Mouse (Mus musculus): ENCODE measurements at regions not wholly inside any gene's neighbourhood (a gene's known extent, or its start where the extent isn't known, plus 50 kb on each side); places are given as distances from the start of the nearest gene placed in this dataset.

DNA sequence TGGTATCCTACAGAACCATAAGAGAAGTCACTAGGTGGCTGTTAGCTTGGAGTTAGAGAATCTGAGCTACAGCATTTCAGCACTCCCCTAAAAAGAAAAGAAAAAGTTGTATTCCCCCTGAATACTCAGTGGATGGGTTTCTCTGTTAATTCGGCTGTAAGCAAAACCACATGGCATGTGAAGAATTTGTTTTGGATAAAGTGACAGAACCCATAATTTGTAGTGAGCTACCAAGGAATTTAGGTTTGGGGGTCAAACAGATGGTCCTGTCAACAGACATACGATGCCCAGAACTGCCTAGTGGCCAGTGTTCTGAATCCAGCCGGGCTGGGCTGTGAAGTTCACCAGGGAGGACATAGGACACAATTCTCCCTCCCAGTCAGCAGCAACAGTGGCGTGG lies 358.0 kb upstream of the Kazn start:
- H3K4me1 ChIP-seq (replicated peaks): no peaks in the 10 kb centered on the region
- ATAC-seq (replicated peaks; ENCODE audit: insufficient number of reproducible peaks, insufficient read depth, low FRiP score, low read depth): no peak
- H3K27me3 ChIP-seq: 0 out of 2 replicates have a peak, but pooled peaks cover 4% of the 10 kb centered on the region
- no peak overlapping the region for H3K9ac ChIP-seq
- no peaks in the 10 kb centered on the region for H3K9me3 ChIP-seq (replicated peaks)
- 50% methylated on average over 4 of the region's 4 CpGs for WGBS
- no peak overlapping the region for H3K27ac ChIP-seq
- H3K4me3 ChIP-seq: no peak overlapping the region
- H3K36me3 ChIP-seq: no peaks in the 10 kb centered on the region
- H3K4me2 ChIP-seq: no peak overlapping the region

DNA sequence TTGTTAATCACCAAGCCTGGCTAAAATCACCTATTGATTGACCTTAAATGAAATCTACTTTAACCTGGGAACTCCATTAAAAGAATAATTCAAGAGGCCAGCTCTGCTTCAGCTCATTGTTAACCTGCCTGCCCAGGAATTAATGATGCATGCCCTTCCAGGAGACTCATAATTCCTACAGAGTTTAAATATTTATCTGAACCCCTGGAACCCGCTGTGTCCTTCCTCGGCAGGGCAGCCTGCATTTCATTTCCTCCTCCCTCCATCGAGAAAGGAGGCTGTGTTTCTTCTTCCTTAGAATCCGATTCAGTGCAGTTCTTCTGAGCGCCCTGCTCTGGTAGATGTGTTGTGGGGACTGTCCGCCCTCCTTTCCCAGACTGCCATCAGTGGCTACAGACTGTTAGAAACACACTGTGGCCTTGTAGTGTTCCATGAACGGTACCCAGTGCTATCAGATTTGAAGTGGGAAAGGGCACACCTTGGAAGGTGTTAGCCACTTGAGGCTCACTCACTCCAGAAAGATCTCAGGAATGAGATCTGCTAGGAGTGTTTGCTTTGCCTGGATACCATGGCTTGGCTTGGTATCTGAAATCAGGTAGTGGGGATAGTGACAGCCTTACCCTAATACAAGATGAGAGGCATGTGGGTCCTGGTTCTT lies 350.0 kb upstream of the Kazn start:
- Histone ChIP-seq H3K9ac (no peak overlapping the region), H3K27ac (no peak overlapping the region), H3K27me3 (peaks cover 16% of the 10 kb centered on the region), H3K9me3 (replicated peaks) (no peaks in the 10 kb centered on the region), H3K4me3 (no peak overlapping the region), H3K4me1 (replicated peaks) (no peaks in the 10 kb centered on the region), H3K36me3 (no peaks in the 10 kb centered on the region), H3K4me2 (no peak overlapping the region)
- WGBS: 74% methylated on average over 7 of the region's 7 CpGs
- no peak for ATAC-seq (replicated peaks; ENCODE audit: insufficient number of reproducible peaks, insufficient read depth, low FRiP score, low read depth)

DNA sequence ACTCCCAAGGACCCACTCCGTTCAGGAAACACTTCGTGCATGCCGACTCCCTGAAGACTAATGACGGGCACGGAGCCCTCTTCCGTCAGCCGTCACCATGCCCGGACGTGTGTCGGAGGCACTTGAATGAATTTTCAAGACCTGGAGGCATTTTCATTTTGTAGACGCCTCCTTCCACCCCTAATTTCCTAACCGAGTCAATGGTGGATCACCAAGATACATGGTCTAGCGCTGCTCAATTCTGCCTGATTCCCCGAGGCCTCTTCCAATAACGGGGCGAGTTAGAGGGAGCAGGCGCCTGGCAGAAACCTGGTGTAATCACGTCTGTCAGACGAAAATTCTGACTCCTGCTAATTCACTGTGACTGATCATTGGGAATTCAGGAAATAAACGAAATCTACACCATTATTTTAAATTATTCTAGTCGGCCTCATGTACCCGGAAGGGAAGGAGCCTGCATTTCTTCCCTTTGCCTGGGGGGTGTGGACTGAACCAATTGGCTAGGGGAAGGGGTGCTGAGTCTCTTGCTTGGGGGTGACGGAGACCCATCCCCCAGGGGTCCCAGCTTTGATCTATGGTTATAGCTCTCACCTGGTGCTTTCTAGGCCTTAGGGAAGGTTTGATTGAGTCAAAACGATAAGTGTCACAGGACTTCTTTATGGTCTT lies 349.4 kb upstream of the Kazn start:
- no peak overlapping the region for H3K9ac ChIP-seq
- H3K36me3 ChIP-seq: no peaks in the 10 kb centered on the region
- H3K27me3 ChIP-seq: peaks cover 16% of the 10 kb centered on the region
- H3K4me1 ChIP-seq (replicated peaks): no peaks in the 10 kb centered on the region
- WGBS: 75% methylated on average over 24 of the region's 24 CpGs
- no peak overlapping the region for H3K27ac ChIP-seq
- no peak overlapping the region for H3K4me3 ChIP-seq
- no peaks in the 10 kb centered on the region for H3K9me3 ChIP-seq (replicated peaks)
- no peak for ATAC-seq (replicated peaks; ENCODE audit: insufficient number of reproducible peaks, insufficient read depth, low FRiP score, low read depth)
- no peak overlapping the region for H3K4me2 ChIP-seq

DNA sequence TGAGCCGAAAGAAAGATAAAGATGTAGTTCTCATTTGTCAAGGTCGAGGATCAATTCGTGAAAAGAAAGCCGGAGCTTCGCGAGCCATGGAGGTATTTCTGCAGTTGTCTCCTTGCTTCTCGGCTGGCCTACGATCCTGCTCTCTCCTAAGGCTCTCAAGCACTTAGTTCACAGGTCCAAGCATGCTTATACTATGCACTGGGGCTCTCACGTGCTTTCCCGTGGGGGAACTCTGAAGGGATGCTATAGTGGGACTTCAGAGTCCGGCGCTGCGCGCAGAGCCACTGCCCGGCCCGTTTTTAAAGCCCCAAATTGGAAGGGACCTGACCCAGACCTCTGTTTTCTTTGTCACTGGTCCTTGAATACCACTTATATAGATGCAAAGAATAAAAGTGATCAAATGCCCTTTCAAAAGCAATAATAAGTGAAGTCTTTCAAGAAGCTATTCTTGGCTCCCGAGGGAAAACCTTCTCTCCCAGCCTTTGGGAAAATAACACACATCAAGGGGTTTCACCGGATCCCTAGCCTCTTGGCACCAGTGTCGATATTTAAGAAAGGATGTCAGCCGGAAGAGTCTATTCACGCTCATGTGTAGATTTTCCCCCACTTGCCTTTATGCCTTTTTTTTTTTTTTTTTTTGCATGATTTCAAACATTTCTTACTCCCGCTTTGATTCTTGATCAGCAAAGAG lies 348.3 kb upstream of the Kazn start:
- Histone ChIP-seq H3K9ac (no peak overlapping the region), H3K4me3 (no peak overlapping the region), H3K4me2 (no peak overlapping the region), H3K9me3 (replicated peaks) (no peaks in the 10 kb centered on the region), H3K36me3 (no peaks in the 10 kb centered on the region), H3K4me1 (replicated peaks) (no peaks in the 10 kb centered on the region), H3K27ac (no peak overlapping the region), H3K27me3 (peaks cover 15% of the 10 kb centered on the region)
- 80% methylated on average over 22 of the region's 22 CpGs for WGBS
- ATAC-seq (replicated peaks; ENCODE audit: insufficient number of reproducible peaks, insufficient read depth, low FRiP score, low read depth): no peak

DNA sequence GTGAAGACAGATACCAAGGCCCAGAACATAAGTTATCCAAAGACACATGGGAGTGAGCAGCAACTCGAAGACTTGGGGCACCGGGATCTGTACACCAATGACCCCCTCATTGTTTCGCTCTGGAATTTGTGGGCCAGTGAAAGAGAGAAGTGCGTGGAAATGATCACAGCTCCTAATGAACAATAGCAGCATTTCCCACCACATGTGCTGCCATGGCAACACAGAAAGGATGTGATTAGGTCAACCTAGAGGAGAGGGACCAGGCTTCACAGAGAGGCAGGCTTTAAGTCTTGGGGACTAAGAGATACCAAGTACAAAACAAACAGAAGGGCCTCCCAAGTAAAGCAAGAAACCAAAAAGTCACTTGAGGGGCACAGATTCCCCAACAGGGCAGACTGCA lies 339.3 kb upstream of the Kazn start:
- Histone ChIP-seq H3K4me3 (no peak overlapping the region), H3K9me3 (replicated peaks) (no peaks in the 10 kb centered on the region), H3K9ac (no peak overlapping the region), H3K36me3 (no peaks in the 10 kb centered on the region), H3K4me1 (replicated peaks) (no peaks in the 10 kb centered on the region), H3K27ac (no peak overlapping the region), H3K4me2 (no peak overlapping the region), H3K27me3 (no peaks in the 10 kb centered on the region)
- WGBS: 78% methylated on average over 4 of the region's 4 CpGs
- ATAC-seq (replicated peaks; ENCODE audit: insufficient number of reproducible peaks, insufficient read depth, low FRiP score, low read depth): no peak

DNA sequence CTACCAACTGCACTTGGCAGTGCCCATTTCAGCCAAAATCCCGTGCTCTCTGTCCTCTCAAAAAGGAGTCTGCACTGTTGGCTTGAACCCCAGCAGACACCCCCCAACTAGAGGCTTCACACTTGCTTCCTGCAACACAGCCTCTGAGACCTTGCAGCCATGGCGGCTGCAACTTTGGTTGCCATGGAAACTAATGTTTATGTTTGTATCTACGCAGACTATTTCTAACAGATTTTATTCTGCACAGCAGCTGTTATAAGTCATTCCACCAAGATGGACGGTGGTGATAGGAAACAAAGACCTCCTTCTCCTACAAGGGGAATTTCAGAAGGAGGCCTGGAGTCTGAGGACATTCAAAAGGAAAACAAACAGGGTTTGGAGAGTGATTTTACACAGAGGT lies 338.3 kb upstream of the Kazn start:
- H3K4me2 ChIP-seq: no peak overlapping the region
- no peak overlapping the region for H3K9ac ChIP-seq
- no peaks in the 10 kb centered on the region for H3K36me3 ChIP-seq
- no peaks in the 10 kb centered on the region for H3K27me3 ChIP-seq
- no peaks in the 10 kb centered on the region for H3K4me1 ChIP-seq (replicated peaks)
- no peak overlapping the region for H3K27ac ChIP-seq
- 40% methylated on average over 4 of the region's 4 CpGs for WGBS
- H3K4me3 ChIP-seq: no peak overlapping the region
- ATAC-seq (replicated peaks; ENCODE audit: insufficient number of reproducible peaks, insufficient read depth, low FRiP score, low read depth): no peak
- no peaks in the 10 kb centered on the region for H3K9me3 ChIP-seq (replicated peaks)

DNA sequence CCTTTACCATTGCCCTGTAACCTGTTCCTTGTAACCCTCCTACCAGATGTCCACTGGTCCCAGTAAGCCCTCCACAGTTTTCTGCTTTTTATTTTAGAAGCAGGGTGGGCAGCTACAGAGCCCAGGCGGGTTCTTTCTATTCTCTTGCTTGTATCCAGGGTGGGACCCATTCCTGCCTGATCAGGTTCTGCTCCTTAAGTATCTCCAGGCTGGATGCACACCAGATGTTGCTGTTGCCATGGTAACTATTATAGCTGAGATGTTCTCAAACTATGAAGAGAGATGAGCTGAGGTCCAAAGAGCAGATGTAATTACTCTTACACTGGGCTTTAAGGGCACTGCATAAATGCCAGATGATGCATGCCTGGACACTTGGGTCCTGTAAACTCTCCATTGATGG lies 335.3 kb upstream of the Kazn start:
- WGBS: 60% methylated on average over 1 of the region's 1 CpGs
- Histone ChIP-seq H3K9me3 (replicated peaks) (no peaks in the 10 kb centered on the region), H3K4me3 (no peak overlapping the region), H3K27me3 (no peaks in the 10 kb centered on the region), H3K9ac (no peak overlapping the region), H3K4me1 (replicated peaks) (no peaks in the 10 kb centered on the region), H3K27ac (no peak overlapping the region), H3K4me2 (no peak overlapping the region), H3K36me3 (no peaks in the 10 kb centered on the region)
- no peak for ATAC-seq (replicated peaks; ENCODE audit: insufficient number of reproducible peaks, insufficient read depth, low FRiP score, low read depth)

DNA sequence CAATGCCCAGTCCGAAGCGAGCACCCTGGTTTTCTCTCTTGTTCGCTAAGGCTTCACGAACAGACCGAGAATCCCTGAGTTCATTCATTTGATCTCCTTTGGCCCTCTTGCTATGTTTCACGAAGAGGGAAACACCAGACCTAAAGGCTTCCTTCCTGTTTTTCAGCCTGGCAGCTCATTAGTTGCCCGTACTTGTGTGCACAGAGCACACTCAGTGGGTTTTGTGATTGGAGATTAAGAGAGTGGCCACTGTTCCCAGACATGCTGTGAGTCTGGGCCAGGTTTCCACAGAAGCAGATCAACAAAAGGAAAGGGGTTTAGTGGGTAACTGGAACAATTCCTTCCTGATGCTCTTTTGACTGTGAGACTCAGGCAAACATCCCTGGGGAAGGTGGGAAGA lies 331.5 kb upstream of the Kazn start:
- Histone ChIP-seq H3K9me3 (replicated peaks) (no peaks in the 10 kb centered on the region), H3K27me3 (no peaks in the 10 kb centered on the region), H3K4me1 (replicated peaks) (no peaks in the 10 kb centered on the region), H3K36me3 (no peaks in the 10 kb centered on the region), H3K4me2 (no peak overlapping the region), H3K27ac (no peak overlapping the region), H3K9ac (no peak overlapping the region), H3K4me3 (no peak overlapping the region)
- no peak for ATAC-seq (replicated peaks; ENCODE audit: insufficient number of reproducible peaks, insufficient read depth, low FRiP score, low read depth)
- WGBS: 71% methylated on average over 7 of the region's 7 CpGs

DNA sequence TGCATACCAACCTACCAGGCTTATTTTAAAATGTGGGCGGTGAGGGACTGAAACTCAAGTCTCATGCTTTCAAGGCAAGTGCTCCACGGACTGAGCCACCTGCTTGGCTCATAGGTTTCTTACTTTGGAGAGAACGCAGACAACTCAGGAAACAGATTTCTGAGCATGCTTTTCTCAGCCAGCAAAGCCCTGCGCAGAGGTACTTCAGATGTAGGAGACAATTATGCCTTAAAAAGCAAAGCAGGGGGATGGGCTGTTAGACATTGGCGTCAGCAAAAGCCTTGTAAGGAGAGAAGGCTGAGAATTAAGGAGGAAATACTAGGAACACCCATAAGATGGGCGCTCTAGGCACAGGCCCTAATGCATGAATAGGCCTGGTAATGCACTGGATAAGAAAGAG lies 329.4 kb upstream of the Kazn start:
- Histone ChIP-seq H3K9me3 (replicated peaks) (no peaks in the 10 kb centered on the region), H3K4me1 (replicated peaks) (no peaks in the 10 kb centered on the region), H3K4me2 (no peak overlapping the region), H3K27ac (no peak overlapping the region), H3K36me3 (no peaks in the 10 kb centered on the region), H3K9ac (no peak overlapping the region), H3K27me3 (no peaks in the 10 kb centered on the region), H3K4me3 (no peak overlapping the region)
- 75% methylated on average over 6 of the region's 6 CpGs for WGBS
- ATAC-seq (replicated peaks; ENCODE audit: insufficient number of reproducible peaks, insufficient read depth, low FRiP score, low read depth): no peak

DNA sequence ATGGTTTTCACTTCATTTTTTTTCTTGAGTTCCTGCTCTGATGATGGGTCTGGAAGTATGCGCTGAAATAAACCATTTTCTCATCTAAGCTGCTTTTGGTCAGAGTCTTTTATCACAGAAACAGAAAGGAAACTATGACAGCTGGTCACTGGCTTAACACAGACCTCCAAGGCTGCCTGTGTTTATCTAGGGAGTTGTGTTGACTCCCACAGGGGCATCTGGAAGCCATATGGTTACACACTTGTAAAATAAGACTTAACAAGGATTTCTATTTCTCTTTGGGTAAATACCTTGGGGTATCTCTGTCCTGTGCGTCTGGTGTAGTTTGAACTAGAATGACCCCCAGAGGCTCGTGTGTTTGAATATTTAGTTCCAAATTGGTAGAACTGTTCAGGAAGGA lies 315.5 kb upstream of the Kazn start:
- WGBS: 40% methylated on average over 3 of the region's 3 CpGs
- no peaks in the 10 kb centered on the region for H3K36me3 ChIP-seq
- no peak overlapping the region for H3K27ac ChIP-seq
- no peak overlapping the region for H3K9ac ChIP-seq
- no peaks in the 10 kb centered on the region for H3K27me3 ChIP-seq
- no peaks in the 10 kb centered on the region for H3K4me1 ChIP-seq (replicated peaks)
- H3K9me3 ChIP-seq (replicated peaks): no peaks in the 10 kb centered on the region
- H3K4me2 ChIP-seq: no peak overlapping the region
- no peak overlapping the region for H3K4me3 ChIP-seq
- ATAC-seq (replicated peaks; ENCODE audit: insufficient number of reproducible peaks, insufficient read depth, low FRiP score, low read depth): no peak

DNA sequence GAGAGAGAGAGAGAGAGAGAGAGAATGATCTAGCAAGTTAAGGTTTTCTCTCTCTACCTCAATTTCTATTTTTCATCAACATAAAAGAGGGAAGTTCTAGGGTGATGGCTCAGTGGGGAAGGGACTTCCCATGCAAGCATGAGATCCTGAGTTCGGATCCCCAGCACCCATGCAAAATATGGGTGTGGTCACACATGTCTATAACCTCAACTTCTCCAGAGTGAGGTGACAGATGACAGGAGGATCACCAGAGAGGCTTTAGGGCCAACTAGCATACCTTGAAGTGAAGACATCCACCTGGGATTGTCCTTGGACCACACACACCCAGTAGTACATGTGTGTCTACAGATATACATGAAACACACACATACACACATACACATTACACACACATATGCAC lies 306.7 kb upstream of the Kazn start:
- no peak overlapping the region for H3K4me2 ChIP-seq
- no peaks in the 10 kb centered on the region for H3K27me3 ChIP-seq
- ATAC-seq (replicated peaks; ENCODE audit: insufficient number of reproducible peaks, insufficient read depth, low FRiP score, low read depth): no peak
- H3K4me3 ChIP-seq: no peak overlapping the region
- H3K4me1 ChIP-seq (replicated peaks): no peaks in the 10 kb centered on the region
- WGBS: 84% methylated on average over 1 of the region's 1 CpGs
- no peak overlapping the region for H3K9ac ChIP-seq
- no peaks in the 10 kb centered on the region for H3K9me3 ChIP-seq (replicated peaks)
- H3K36me3 ChIP-seq: no peaks in the 10 kb centered on the region
- H3K27ac ChIP-seq: no peak overlapping the region

DNA sequence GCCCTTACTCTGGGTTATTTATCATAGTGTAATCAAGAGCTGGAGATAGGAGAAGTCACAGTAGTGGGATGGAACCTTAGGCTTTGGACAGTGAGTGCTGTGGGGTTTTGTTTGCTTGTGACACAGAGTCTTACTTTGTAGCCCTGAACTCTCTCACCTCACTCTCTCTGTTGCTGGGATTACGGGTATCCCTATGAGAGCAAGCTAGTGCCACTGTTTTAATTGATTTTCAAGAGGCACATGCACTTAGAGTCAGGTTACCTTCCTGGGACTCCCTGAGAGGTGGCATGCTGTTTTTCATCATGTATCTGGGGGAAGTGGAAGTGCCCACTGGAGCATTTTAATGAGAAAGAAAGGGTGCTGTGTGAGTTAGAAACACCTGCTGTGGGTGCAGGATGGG lies 306.0 kb upstream of the Kazn start:
- Histone ChIP-seq H3K9ac (no peak overlapping the region), H3K27me3 (no peaks in the 10 kb centered on the region), H3K27ac (no peak overlapping the region), H3K36me3 (no peaks in the 10 kb centered on the region), H3K4me1 (replicated peaks) (no peaks in the 10 kb centered on the region), H3K4me2 (no peak overlapping the region), H3K4me3 (no peak overlapping the region), H3K9me3 (replicated peaks) (no peaks in the 10 kb centered on the region)
- WGBS: 55% methylated on average over 1 of the region's 1 CpGs
- ATAC-seq (replicated peaks; ENCODE audit: insufficient number of reproducible peaks, insufficient read depth, low FRiP score, low read depth): no peak
